Mouse (Mus musculus) sigmoid colon, adult 10 weeks (tissue): ENCODE results near the gene Plcl2. TPM values are rescaled to one million over a fixed set of nuclear protein-coding genes. Genes with fewer than 3 reads are reported as not detected.

Source experiments
- polyA plus RNA-seq: library from polyadenylated mRNA; stranded (reverse); fragments of 350-450 nt; fragmentation: Illumina TruSeq; extraction: RNeasy Lipid Tissue Mini Kit (QIAGEN cat#74804); gene quantifications from one replicate; pipeline ENCODE4 v1.2.3, GENCODE M21; 2014; ENCODE audit warnings: low read depth, low replicate concordance

The Plcl2 gene
- polyA plus RNA-seq = 64.6 TPM

DNA sequence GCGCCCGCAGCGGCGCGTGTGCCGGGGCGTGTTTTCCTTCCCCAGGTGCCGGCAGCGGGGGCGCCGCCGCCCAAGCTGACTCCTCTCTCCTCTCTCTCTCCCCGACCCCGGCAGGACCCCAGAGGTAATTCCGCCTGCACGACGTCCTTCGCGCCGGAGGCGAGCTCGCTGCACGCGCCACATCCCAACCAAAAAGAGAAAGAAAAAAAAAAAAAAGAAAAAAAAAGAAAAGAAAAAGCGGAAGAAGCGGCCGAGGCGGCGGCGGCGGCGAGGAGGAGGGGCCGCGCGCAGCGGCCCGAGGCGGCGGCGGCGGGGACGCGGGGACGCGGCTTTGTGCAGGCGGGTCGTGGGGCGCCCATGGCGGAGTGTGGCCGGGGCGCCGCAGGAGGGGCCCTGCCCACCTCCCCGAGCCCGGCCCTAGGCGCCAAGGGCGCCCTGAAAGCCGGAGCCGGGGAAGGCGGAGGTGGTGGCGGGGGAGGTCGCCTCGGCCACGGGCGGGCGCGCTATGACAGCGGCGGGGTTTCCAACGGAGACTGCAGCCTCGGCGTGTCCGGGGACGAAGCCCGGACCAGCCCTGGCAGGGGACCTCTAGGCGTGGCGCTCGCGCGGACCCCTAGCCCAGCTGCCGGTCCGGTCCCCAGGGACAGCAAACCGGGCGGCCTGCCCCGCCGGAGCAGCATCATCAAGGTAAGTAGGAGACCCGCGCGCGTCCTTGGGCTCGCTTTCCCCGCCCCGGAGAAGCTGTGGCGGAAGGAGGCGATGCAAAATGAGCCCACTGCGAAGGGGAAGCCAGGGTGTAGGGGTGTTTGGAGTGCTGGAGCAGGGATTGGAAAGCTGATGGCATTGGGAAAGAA is at the start of gene Plcl2:
TSS of gene Plcl2 (plus strand) at position 153 of the 854 bp plus-strand sequence.

Other genes with a start within 250 kb of the Plcl2 start
- gene Dazl, start 215.8 kb upstream of the Plcl2 start, polyA plus RNA-seq = 2.1 TPM